Mouse (Mus musculus): ENCODE data around the gene Plcd3.

DNA sequence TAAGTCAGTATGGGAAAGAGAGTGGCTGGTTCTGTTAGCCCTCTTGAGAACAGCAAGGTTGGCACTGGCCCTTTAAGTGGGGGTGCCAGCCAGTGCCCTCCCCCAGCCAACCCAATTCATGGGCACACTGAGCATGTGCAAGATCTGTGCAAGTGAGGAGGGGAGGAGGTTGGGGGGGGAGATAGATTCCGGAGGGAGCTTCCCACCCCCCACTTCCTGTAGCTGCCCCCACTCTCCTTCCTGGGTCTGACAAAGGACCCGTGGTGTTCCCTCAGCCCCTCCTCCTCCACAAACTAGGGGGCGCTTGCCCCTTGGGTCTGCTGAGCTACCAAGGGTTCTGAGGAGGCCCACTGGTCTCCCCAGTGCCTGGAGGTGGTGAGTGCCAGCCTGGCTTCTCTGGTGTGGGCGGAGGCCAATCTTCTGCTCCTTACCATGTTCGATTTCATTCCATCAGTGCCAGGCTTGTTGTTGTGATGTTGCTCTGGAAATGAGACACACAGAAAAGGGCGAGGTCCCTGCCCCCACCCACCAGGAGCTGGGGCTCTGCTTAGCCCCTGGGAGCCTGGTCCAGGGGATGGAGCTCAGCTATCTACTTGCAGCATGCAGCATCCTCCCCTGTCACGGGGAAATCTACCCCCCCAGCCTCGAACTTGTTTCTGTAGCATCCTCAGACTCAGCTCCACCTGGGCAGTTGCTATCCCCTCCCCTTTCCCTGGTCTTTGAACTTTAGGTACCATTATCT, 41.2 kb upstream of the Plcd3 start:
- TF ChIP-seq CTCF (IDR thresholded peaks at IDR 0.05 in 2 of 3, conservative IDR thresholded peaks at IDR 0.05 in 1 of 3; ENCODE audit: control insufficient read depth in 1 of 3, insufficient read depth in 1 of 3, low read depth in 2 of 3, low read length in 3 of 3, poor library complexity in 1 of 3, severe bottlenecking in 1 of 3) (no peak), ZC3H11A (IDR thresholded peaks at IDR 0.05; ENCODE audit: low read depth, low read length) (no peak), USF1 (IDR thresholded peaks at IDR 0.05; ENCODE audit: low read depth, low read length) (no peak), MXI1 (IDR thresholded peaks at IDR 0.05; ENCODE audit: low read depth, low read length) (no peak), POLR2AphosphoS2 (IDR thresholded peaks at IDR 0.05; ENCODE audit: low read length) (no peak), TCF12 (IDR thresholded peaks at IDR 0.05; ENCODE audit: low read depth, low read length) (no peak), RCOR1 (IDR thresholded peaks at IDR 0.05; ENCODE audit: low read depth, low read length) (no peak), POLR2A (IDR thresholded peaks at IDR 0.05; ENCODE audit: control insufficient read depth in 1 of 2, insufficient read depth in 1 of 2, low read depth in 1 of 2, low read length in 2 of 2, poor library complexity in 1 of 2) (no peak), MAX (IDR thresholded peaks at IDR 0.05; ENCODE audit: low read length) (no peak), SMC3 (IDR thresholded peaks at IDR 0.05; ENCODE audit: low read depth, low read length) (no peak)
